Mouse (Mus musculus) liver, adult 2 months (tissue): ENCODE results near the gene Anxa8. TPM values are rescaled to one million over a fixed set of nuclear protein-coding genes. Genes with fewer than 3 reads are reported as not detected.

ENCODE experiments used
- DNase-seq: peaks from one replicate; pipeline ENCODE4 v3.0.0-alpha.2; 2011; ENCODE audit warnings: low read depth, low spot score; ENCODE audit errors: extremely low read depth
- H3K27ac ChIP-seq: fragments of 200-500 bp; replicated peaks from 2 replicates; pipeline ENCODE4 v1.5.1; 2012; ENCODE audit warnings: low read depth, mild to moderate bottlenecking, control low read depth, inconsistent platforms, low read length; ENCODE audit not compliant: insufficient read depth
- H3K27me3 ChIP-seq: fragments of 200-500 bp; 2 replicates; pipeline ENCODE4 v1.6.1; 2012; ENCODE audit warnings: mild to moderate bottlenecking, moderate library complexity, low read length, inconsistent platforms; ENCODE audit not compliant: control insufficient read depth, insufficient read depth
- H3K36me3 ChIP-seq: fragments of 200-500 bp; 2 replicates; pipeline ENCODE4 v1.6.1; 2012; ENCODE audit warnings: low read length, inconsistent platforms; ENCODE audit not compliant: control insufficient read depth, insufficient read depth
- H3K4me1 ChIP-seq: fragments of 200-500 bp; 2 replicates; pipeline ENCODE4 v1.6.1; 2011; ENCODE audit warnings: low read length; ENCODE audit not compliant: control insufficient read depth, insufficient read depth
- H3K4me3 ChIP-seq: fragments of 200-500 bp; 2 replicates; pipeline ENCODE4 v1.5.1; 2011; ENCODE audit warnings: low read depth, mild to moderate bottlenecking, control low read depth, low read length, moderate library complexity; ENCODE audit not compliant: insufficient read depth
- H3K79me2 ChIP-seq: fragments of 200-500 bp; 2 replicates; pipeline ENCODE4 v1.6.1; 2012; ENCODE audit warnings: inconsistent platforms, mild to moderate bottlenecking, low read length, moderate library complexity; ENCODE audit not compliant: control insufficient read depth, insufficient read depth
- H3K9ac ChIP-seq: fragments of 200-500 bp; 2 replicates; pipeline ENCODE4 v1.6.1; 2012; ENCODE audit warnings: low read depth, mild to moderate bottlenecking, control low read depth, inconsistent platforms, low read length
- CTCF ChIP-seq: fragments of 200-500 bp; IDR thresholded peaks from 2 replicates; pipeline ENCODE4 v1.5.1; 2011; ENCODE audit warnings: low read depth, low read length, control low read depth
- POLR2A ChIP-seq: fragments of 200-500 bp; IDR thresholded peaks from 2 replicates; pipeline ENCODE4 v1.6.1; 2011; ENCODE audit warnings: low read length, control low read depth; ENCODE audit not compliant: insufficient read depth; ENCODE audit errors: extremely low read depth
- WGBS: fragments of 180-500 bp; shearing (Covaris S2); methylation state at CpG from one replicate; pipeline ENCODE4 v1.1.7; 2018; 5-methylcytosine and 5-hydroxymethylcytosine counted together
- polyA plus RNA-seq: library from polyadenylated mRNA; depleted of rRNA; stranded (reverse); fragments of >200 nt; gene quantifications from 2 replicates; pipeline ENCODE4 v1.2.3, GENCODE M21; 2012; rRNA removed
- total RNA-seq: library from RNA; depleted of rRNA; stranded (reverse); fragments of >200 nt; gene quantifications from 2 replicates; pipeline ENCODE4 v1.2.3, GENCODE M21; 2014; rRNA removed

The Anxa8 gene
- total RNA-seq (0.07 TPM in 1 of 2 replicates, not detected in the other), polyA plus RNA-seq (not detected in 2 replicates)

GRCm38 (mm10) chr14:34085731-34086130 is at the start of gene Anxa8:
Gene Anxa8, plus strand, starts transcription at chr14:34085981.
- H3K36me3 ChIP-seq, result no peaks in the 10 kb centered on the region
- H3K27me3 ChIP-seq, result no peaks in the 10 kb centered on the region
- 31% methylated on average over 4 of the region's 4 CpGs for WGBS
- no peak within 1 kb of the TSS for H3K27ac ChIP-seq
- no peaks in the 10 kb centered on the region for H3K4me1 ChIP-seq
- H3K79me2 ChIP-seq, result no peaks in the 10 kb centered on the region
- H3K9ac ChIP-seq, result no peak within 1 kb of the TSS
- TF ChIP-seq POLR2A, result no peak
- DNase-seq, result no peak
- H3K4me3 ChIP-seq, result no peak within 1 kb of the TSS

GRCm38 (mm10) chr14:34041241-34041640 is 44.5 kb upstream of the Anxa8 start:
- Histone ChIP-seq H3K79me2 (no peaks in the 10 kb centered on the region), H3K27me3 (no peaks in the 10 kb centered on the region), H3K9ac (no peak overlapping the region), H3K4me3 (no peak overlapping the region), H3K27ac (no peak overlapping the region), H3K4me1 (no peaks in the 10 kb centered on the region), H3K36me3 (no peaks in the 10 kb centered on the region)
- WGBS, result 82% methylated on average over 4 of the region's 4 CpGs
- TF ChIP-seq CTCF (no peak), POLR2A (no peak)
- DNase-seq, result no peak

GRCm38 (mm10) chr14:34043341-34043740 is 42.4 kb upstream of the Anxa8 start:
- Histone ChIP-seq H3K79me2 (no peaks in the 10 kb centered on the region), H3K27me3 (no peaks in the 10 kb centered on the region), H3K4me3 (no peak overlapping the region), H3K9ac (no peak overlapping the region), H3K36me3 (no peaks in the 10 kb centered on the region), H3K27ac (no peak overlapping the region), H3K4me1 (no peaks in the 10 kb centered on the region)
- TF ChIP-seq CTCF, result no peak
- TF ChIP-seq POLR2A, result no peak
- DNase-seq, result no peak
- 63% methylated on average over 3 of the region's 3 CpGs for WGBS

GRCm38 (mm10) chr14:34050101-34050779 is 35.5 kb upstream of the Anxa8 start:
- DNase-seq, result no peak
- Histone ChIP-seq H3K36me3 (no peaks in the 10 kb centered on the region), H3K27me3 (no peaks in the 10 kb centered on the region), H3K4me1 (no peaks in the 10 kb centered on the region), H3K27ac (no peak overlapping the region), H3K9ac (no peak overlapping the region), H3K4me3 (no peak overlapping the region), H3K79me2 (no peaks in the 10 kb centered on the region)
- TF ChIP-seq CTCF (no peak), POLR2A (no peak)
- whole genome bisulfite sequencing, result 74% methylated on average over 5 of the region's 5 CpGs

- no peak for TF ChIP-seq POLR2A
- no peak for TF ChIP-seq CTCF
- no peaks in the 10 kb centered on the region for H3K79me2 ChIP-seq
- H3K27ac ChIP-seq, result no peak within 1 kb of the TSS
- no peaks in the 10 kb centered on the region for H3K36me3 ChIP-seq
- no peaks in the 10 kb centered on the region for H3K27me3 ChIP-seq
- H3K9ac ChIP-seq, result no peak within 1 kb of the TSS
- WGBS, result 88% methylated on average over 6 of the region's 6 CpGs
- H3K4me1 ChIP-seq, result no peaks in the 10 kb centered on the region
- no peak for DNase-seq
- H3K4me3 ChIP-seq, result no peak within 1 kb of the TSS
Measured at GRCm38 (mm10) chr14:34052516-34052915, 33.3 kb upstream of the Anxa8 start, which contains the start of gene Antxrl. Gene Antxrl, plus strand, starts transcription at chr14:34052707.

- Histone ChIP-seq H3K9ac (no peak overlapping the region), H3K79me2 (no peaks in the 10 kb centered on the region), H3K27ac (no peak overlapping the region), H3K4me1 (no peaks in the 10 kb centered on the region), H3K4me3 (no peak overlapping the region), H3K27me3 (no peaks in the 10 kb centered on the region), H3K36me3 (no peaks in the 10 kb centered on the region)
- DNase-seq, result no peak
- WGBS, result 76% methylated on average over 6 of the region's 6 CpGs
- TF ChIP-seq CTCF, result no peak
- TF ChIP-seq POLR2A, result no peak
Measured at GRCm38 (mm10) chr14:34071665-34072064, 14.1 kb upstream of the Anxa8 start.
